Mouse (Mus musculus): ENCODE data around the gene Pfn3. TPM values are rescaled to one million over a fixed set of nuclear protein-coding genes. Genes with fewer than 3 reads are reported as not detected.

Pfn3 gene
- total and polyA plus RNA-seq, 3 experiments: not detected

DNA sequence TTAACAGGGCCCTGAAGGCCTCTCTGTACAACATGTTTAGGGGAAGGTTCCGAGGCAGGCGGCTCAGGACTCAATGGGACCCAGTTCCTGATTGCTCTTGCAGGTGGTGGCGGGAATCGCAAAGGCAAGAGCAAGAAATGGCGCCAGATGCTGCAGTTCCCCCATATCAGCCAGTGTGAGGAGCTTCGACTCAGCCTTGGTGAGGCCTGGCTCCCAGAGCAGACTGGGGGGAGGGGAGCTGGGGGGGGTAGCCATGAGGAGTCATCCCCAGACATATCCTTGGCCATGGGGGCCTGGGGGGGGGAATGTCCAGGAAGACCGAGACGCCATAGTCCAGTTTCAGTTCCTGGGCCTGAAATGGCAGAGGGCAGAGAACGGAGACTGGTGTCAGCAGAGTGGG, 34.2 kb upstream of the Pfn3 start:
- peak overlapping the region; percentile 10; the same call in 1 of the 2 replicates for H3K9ac ChIP-seq (ENCODE audit: insufficient read depth, low read depth)
- H3K36me3 ChIP-seq (replicated peaks in 1 of 2; ENCODE audit: control insufficient read depth in 1 of 2, insufficient read depth in 1 of 2, low read length in 1 of 2): peaks cover 37 to 49% of the 10 kb centered on the region in 2 experiments
- H3K4me3 ChIP-seq (replicated peaks in 1 of 3; ENCODE audit: low read depth in 2 of 3, low read length in 2 of 3, poor library complexity in 1 of 3): peak overlapping the region in 1 of 3 experiments; percentile 14
- no peaks in the 10 kb centered on the region for H3K27me3 ChIP-seq (replicated peaks)
- no peaks in the 10 kb centered on the region for H3K9me3 ChIP-seq (replicated peaks; ENCODE audit: low read length)
- peak overlapping the region; percentile 84 for H3K27ac ChIP-seq (ENCODE audit: insufficient read depth, low read depth)
- peak; percentile 53 for DNase-seq (ENCODE audit: extremely low read depth)
- H3K4me1 ChIP-seq (ENCODE audit: control insufficient read depth in 1 of 2, insufficient read depth in 2 of 2): peaks cover 26 to 52% of the 10 kb centered on the region in 2 experiments
- dilution Hi-C loops (cut with MboI; ENCODE audit: extremely low pct_ligation_motif_present, extremely low pct_unique_long_range_greater_than_20kb, low sequenced_read_pairs) (no loop called here), in situ Hi-C loops (cut with MboI; ENCODE audit: low pct_ligation_motif_present, low pct_unique_long_range_greater_than_20kb, low sequenced_read_pairs) (no loop called here)
- TF ChIP-seq SIN3A (IDR thresholded peaks at IDR 0.05; ENCODE audit: low read length) (no peak), UBTF (IDR thresholded peaks at IDR 0.05; ENCODE audit: low read depth, low read length) (no peak), BHLHE40 (IDR thresholded peaks at IDR 0.05; ENCODE audit: low read depth, low read length) (no peak), RAD21 (IDR thresholded peaks at IDR 0.05; ENCODE audit: low read depth, low read length) (no peak; the same call in none of the 2 replicates), POLR2A (IDR thresholded peaks at IDR 0.05; ENCODE audit: low read depth, low read length) (no peak), ZMIZ1 (IDR thresholded peaks at IDR 0.05; ENCODE audit: low read depth, low read length) (no peak), EP300 (IDR thresholded peaks at IDR 0.05; ENCODE audit: low read length) (no peak), RCOR1 (conservative IDR thresholded peaks at IDR 0.05; ENCODE audit: low read depth, low read length) (0 out of 2 replicates have a peak, but pooled peaks have one; percentile 42), USF2 (conservative IDR thresholded peaks at IDR 0.05; ENCODE audit: low read depth, low read length) (no peak), CHD2 (IDR thresholded peaks at IDR 0.05; ENCODE audit: low read length) (0 out of 2 replicates have a peak, but pooled peaks have one; percentile 50), ZKSCAN1 (IDR thresholded peaks at IDR 0.05; ENCODE audit: borderline replicate concordance, low read depth, low read length) (no peak), MYC (IDR thresholded peaks at IDR 0.05; ENCODE audit: low read depth, low read length) (0 out of 2 replicates have a peak, but pooled peaks have one; percentile 8), TCF12 (IDR thresholded peaks at IDR 0.05; ENCODE audit: low read depth, low read length) (no peak), MAZ (IDR thresholded peaks at IDR 0.05; ENCODE audit: low read depth, low read length) (no peak), ETS1 (conservative IDR thresholded peaks at IDR 0.05; ENCODE audit: low read depth, low read length) (no peak), E2F4 (IDR thresholded peaks at IDR 0.05; ENCODE audit: insufficient replicate concordance, low read depth, low read length) (no peak), KAT2A (IDR thresholded peaks at IDR 0.05; ENCODE audit: insufficient replicate concordance, low read length) (no peak), MXI1 (IDR thresholded peaks at IDR 0.05; ENCODE audit: low read depth, low read length) (no peak), CHD1 (IDR thresholded peaks at IDR 0.05; ENCODE audit: low read depth, low read length) (no peak), MAFK (IDR thresholded peaks at IDR 0.05; ENCODE audit: insufficient replicate concordance, low read length) (no peak), SMC3 (IDR thresholded peaks at IDR 0.05; ENCODE audit: low read depth, low read length) (no peak), ELF1 (IDR thresholded peaks at IDR 0.05; ENCODE audit: low read depth, low read length) (peak; percentile 4; the same call in 1 of the 2 replicates)
- peaks cover 34% of the 10 kb centered on the region for H3K79me2 ChIP-seq (replicated peaks; ENCODE audit: control insufficient read depth, extremely low read depth, insufficient read depth, poor library complexity, severe bottlenecking)
- H3K4me2 ChIP-seq (ENCODE audit: insufficient read depth, low read depth, poor library complexity, severe bottlenecking): peak overlapping the region; percentile 43

Measured in CH12.LX (cell line).